Mouse (Mus musculus) kidney, embryonic 14.5 days (tissue): ENCODE results near the gene Cdkn2aipnl. TPM values are rescaled to one million over a fixed set of nuclear protein-coding genes. Genes with fewer than 3 reads are reported as not detected.

Experiments used
- ATAC-seq: fragments of 200-750 bp; cut with Nextera tagmentation; 2 replicates; pipeline ENCODE4 v1.8.0; 2017; ENCODE audit warnings: moderate number of reproducible peaks, mild to moderate bottlenecking, moderate TSS enrichment, moderate library complexity; ENCODE audit not compliant: low FRiP score, low TSS enrichment
- H3K27ac ChIP-seq: fragments of 300-500 bp; sonication (generic); 2 replicates; pipeline ENCODE4 v1.5.1; 2014; ENCODE audit warnings: low read depth, mild to moderate bottlenecking, low read length, moderate library complexity, mixed read lengths
- H3K27me3 ChIP-seq: fragments of 300-500 bp; sonication (generic); 2 replicates; pipeline ENCODE4 v1.6.1; 2014; ENCODE audit warnings: mild to moderate bottlenecking, low read length; ENCODE audit not compliant: control insufficient read depth, insufficient read depth
- H3K36me3 ChIP-seq: fragments of 300-500 bp; sonication (generic); 2 replicates; pipeline ENCODE4 v1.6.1; 2014; ENCODE audit warnings: low read length, mixed read lengths; ENCODE audit not compliant: control insufficient read depth, insufficient read depth
- H3K4me1 ChIP-seq: fragments of 300-500 bp; sonication (generic); 2 replicates; pipeline ENCODE4 v1.6.1; 2014; ENCODE audit warnings: low read length, mixed read lengths; ENCODE audit not compliant: control insufficient read depth, insufficient read depth
- H3K4me2 ChIP-seq: fragments of 300-500 bp; sonication (generic); replicated peaks from 2 replicates; pipeline ENCODE4 v1.6.1; 2014; ENCODE audit warnings: low read depth, mild to moderate bottlenecking, low read length
- H3K4me3 ChIP-seq: fragments of 300-500 bp; sonication (generic); 2 replicates; pipeline ENCODE4 v1.5.1; 2014; ENCODE audit warnings: mild to moderate bottlenecking, low read length
- H3K9ac ChIP-seq: fragments of 300-500 bp; sonication (generic); 2 replicates; pipeline ENCODE4 v1.6.1; 2014; ENCODE audit warnings: low read depth, mild to moderate bottlenecking, low read length, moderate library complexity
- H3K9me3 ChIP-seq: fragments of 300-500 bp; sonication (generic); 2 replicates; pipeline ENCODE4 v1.6.1; 2016; ENCODE audit warnings: low read length; ENCODE audit not compliant: control insufficient read depth
- WGBS: fragments of 180-500 bp; shearing (Covaris S2); extraction: QIAGEN DNeasy Blood & Tissue Kit; methylation state at CpG from one replicate; pipeline ENCODE4 v1.1.7; 2014; 5-methylcytosine and 5-hydroxymethylcytosine counted together
- polyA plus RNA-seq: library from polyadenylated mRNA; unstranded; fragments of >200 nt; fragmentation: Nextera tagmentation; extraction: Ambion mirVana; gene quantifications from 2 replicates; pipeline ENCODE4 v1.2.1, GENCODE M21; 2014

Gene Cdkn2aipnl
- polyA plus RNA-seq, 1 experiment from 2014 or later, result 104 TPM

GRCm38 (mm10) chr11:51971644-51972043 is 4.2 kb downstream of the Cdkn2aipnl start:
- H3K36me3 ChIP-seq, result peaks cover 48% of the 10 kb centered on the region
- 91% methylated on average over 6 of the region's 6 CpGs for WGBS

GRCm38 (mm10) chr11:51999611-52000289 is 32.3 kb downstream of the Cdkn2aipnl start:
- ATAC-seq, result peak; percentile 41
- H3K9me3 ChIP-seq, result no peaks in the 10 kb centered on the region
- H3K27ac ChIP-seq, result peak overlapping the region; percentile 95
- H3K4me3 ChIP-seq, result peak overlapping the region; percentile 88
- peaks cover 30% of the 10 kb centered on the region for H3K36me3 ChIP-seq
- peak overlapping the region; percentile 83 for H3K4me2 ChIP-seq
- H3K9ac ChIP-seq, result peak overlapping the region; percentile 96
- H3K4me1 ChIP-seq, result peaks cover 18% of the 10 kb centered on the region
- WGBS, result 0% methylated on average over 29 of the region's 29 CpGs
- no peaks in the 10 kb centered on the region for H3K27me3 ChIP-seq

More at GRCm38 (mm10) chr11:51971644-51972043, 4.2 kb downstream of the Cdkn2aipnl start:
- Histone ChIP-seq H3K4me1 (peaks cover 4% of the 10 kb centered on the region; the same call in 1 of the 2 replicates), H3K27ac (no peak overlapping the region), H3K27me3 (no peaks in the 10 kb centered on the region), H3K4me3 (no peak overlapping the region), H3K4me2 (no peak overlapping the region), H3K9me3 (no peaks in the 10 kb centered on the region), H3K9ac (no peak overlapping the region)
- no peak for ATAC-seq

DNA sequence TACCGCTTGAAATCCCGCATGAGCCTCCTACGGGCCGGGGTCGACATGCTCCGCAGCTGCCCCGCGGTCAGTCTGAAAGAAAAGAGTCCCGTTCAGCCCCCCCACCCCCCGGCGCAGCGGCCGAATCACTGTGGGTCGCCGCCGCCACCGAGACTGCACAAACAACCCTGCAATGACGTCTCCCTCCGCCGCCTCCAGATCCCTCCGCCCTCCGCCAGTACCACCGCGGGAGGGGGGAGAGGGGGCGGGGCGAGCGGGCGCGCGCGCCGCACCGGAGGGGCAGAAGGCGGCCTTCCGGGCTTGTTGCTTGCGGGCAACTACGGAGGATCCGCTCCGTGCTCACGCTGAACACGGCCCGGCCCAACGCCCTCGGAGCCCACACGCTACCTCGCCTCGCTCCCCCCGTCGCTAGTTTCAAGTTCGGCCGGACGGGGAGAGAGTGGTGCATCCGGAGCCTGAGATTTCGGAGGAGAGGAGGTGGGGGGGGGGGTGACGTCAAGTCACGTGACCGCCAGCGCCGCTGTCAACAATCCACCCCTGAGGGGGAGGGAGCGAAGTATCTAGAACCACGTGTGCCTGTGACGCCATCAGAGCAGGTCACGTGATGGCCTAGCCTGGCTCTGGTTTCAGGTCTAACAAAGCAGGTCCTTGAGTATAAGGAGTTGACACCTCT is 33.0 kb downstream of the Cdkn2aipnl start, which contains the start of gene Ube2b:
Gene Ube2b (minus strand): TSS at position 473 of the 673 bp plus-strand sequence.
- WGBS, result under 1% methylated on average over 57 of the region's 63 CpGs
- peak within 1 kb of the TSS; percentile 95 for H3K27ac ChIP-seq

GRCm38 (mm10) chr11:52001341-52001740 is 33.9 kb downstream of the Cdkn2aipnl start:
- ATAC-seq, result no peak
- Histone ChIP-seq H3K4me2 (peak overlapping the region; percentile 17), H3K27me3 (no peaks in the 10 kb centered on the region), H3K4me1 (peaks cover 25% of the 10 kb centered on the region), H3K4me3 (peak overlapping the region; percentile 88; the same call in 1 of the 2 replicates), H3K9me3 (no peaks in the 10 kb centered on the region), H3K9ac (no peak overlapping the region; the same call in 1 of the 2 replicates), H3K27ac (peak overlapping the region; percentile 53; the same call in 1 of the 2 replicates), H3K36me3 (peaks cover 14% of the 10 kb centered on the region)
- WGBS, result 58% methylated on average over 10 of the region's 10 CpGs

More for the DNA sequence above, 33.0 kb downstream of the Cdkn2aipnl start, which contains the start of gene Ube2b:
- Histone ChIP-seq H3K27me3 (no peaks in the 10 kb centered on the region), H3K36me3 (peaks cover 24% of the 10 kb centered on the region), H3K4me3 (peak within 1 kb of the TSS; percentile 88), H3K9me3 (no peaks in the 10 kb centered on the region), H3K4me1 (peaks cover 22% of the 10 kb centered on the region), H3K4me2 (peak within 1 kb of the TSS; percentile 83), H3K9ac (peak within 1 kb of the TSS; percentile 96)
- peak; percentile 67 for ATAC-seq

DNA sequence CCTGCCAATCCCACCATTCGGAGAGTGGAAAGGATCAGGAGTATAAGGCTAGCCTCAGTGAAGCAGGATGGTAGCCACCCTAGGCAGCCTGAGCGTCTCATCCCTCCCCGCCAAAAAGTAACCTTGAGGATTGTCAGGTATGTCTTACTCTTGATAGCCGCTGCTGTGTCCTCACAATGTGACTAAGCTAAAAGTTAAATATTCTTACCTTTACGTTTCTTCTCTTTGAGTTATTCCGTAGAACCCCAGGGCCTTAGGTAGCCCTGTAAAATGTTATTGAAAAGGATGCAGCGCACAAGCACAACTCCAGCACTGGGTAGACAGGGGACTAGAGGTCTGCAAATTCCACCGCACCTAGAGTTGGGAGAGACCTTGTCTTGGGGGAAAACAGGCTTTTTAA is 34.4 kb downstream of the Cdkn2aipnl start:
- Histone ChIP-seq H3K4me1 (peaks cover 25% of the 10 kb centered on the region), H3K4me3 (no peak overlapping the region), H3K27me3 (no peaks in the 10 kb centered on the region), H3K9me3 (no peaks in the 10 kb centered on the region), H3K36me3 (peaks cover 9% of the 10 kb centered on the region), H3K27ac (no peak overlapping the region), H3K9ac (no peak overlapping the region), H3K4me2 (no peak overlapping the region)
- 91% methylated on average over 8 of the region's 8 CpGs for WGBS
- no peak for ATAC-seq

DNA sequence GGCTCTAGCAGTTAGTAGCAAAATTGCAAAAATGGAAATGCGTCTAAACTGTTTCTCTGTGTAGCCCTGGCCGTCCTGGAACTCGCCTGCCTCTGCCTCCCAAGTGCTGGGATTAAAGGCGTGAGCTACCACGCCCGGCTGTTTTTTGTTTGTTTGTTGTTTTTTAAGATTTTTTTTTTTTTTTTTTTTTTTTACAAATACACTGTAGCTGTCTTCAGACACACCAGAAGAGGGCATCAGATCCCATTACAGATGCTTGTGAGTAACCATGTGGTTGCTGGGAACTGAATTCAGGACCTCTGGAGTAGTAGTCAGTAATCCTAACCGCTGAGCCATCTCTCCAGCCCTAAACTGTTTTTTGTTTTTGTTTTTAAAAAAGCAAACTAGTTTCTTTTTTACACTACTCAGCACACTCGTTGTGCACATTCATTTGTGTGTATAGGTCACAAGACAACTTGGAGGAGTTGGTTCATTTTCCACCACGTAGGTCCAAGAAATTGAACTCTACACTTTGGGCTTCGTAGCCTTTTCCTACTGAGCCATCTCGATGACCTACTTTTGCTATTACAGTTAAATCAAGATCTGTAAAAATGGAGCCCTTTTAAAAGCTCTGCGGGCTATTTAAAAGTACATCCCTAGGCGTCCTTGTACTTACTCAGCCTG is 35.5 kb downstream of the Cdkn2aipnl start:
- Histone ChIP-seq H3K4me3 (peak overlapping the region; percentile 81), H3K36me3 (no peaks in the 10 kb centered on the region), H3K4me1 (peaks cover 25% of the 10 kb centered on the region), H3K27me3 (no peaks in the 10 kb centered on the region), H3K27ac (peak overlapping the region; percentile 93), H3K9me3 (no peaks in the 10 kb centered on the region), H3K9ac (peak overlapping the region; percentile 82), H3K4me2 (peak overlapping the region; percentile 76)
- WGBS, result 80% methylated on average over 13 of the region's 13 CpGs
- ATAC-seq, result no peak

DNA sequence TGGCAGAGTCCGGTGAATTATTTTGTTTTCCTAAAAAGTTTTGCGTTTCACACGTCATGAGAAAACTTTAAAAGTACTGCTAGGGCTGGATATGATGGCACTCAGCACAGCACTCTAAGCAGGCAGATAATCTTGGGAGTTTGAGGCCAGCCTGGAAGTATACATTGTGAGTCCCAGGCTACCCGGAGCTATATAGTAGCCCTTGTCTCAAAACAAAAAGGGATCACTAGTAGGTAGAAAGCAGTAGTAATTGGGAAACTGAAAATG is 36.0 kb downstream of the Cdkn2aipnl start:
- Histone ChIP-seq H3K36me3 (no peaks in the 10 kb centered on the region; the same call in 1 of the 2 replicates), H3K9ac (peak overlapping the region; percentile 82), H3K4me2 (peak overlapping the region; percentile 76), H3K27ac (peak overlapping the region; percentile 93), H3K27me3 (no peaks in the 10 kb centered on the region), H3K4me1 (peaks cover 23% of the 10 kb centered on the region), H3K4me3 (peak overlapping the region; percentile 81), H3K9me3 (no peaks in the 10 kb centered on the region)
- WGBS, result 13% methylated on average over 4 of the region's 4 CpGs
- no peak for ATAC-seq

- peak; percentile 92 for ATAC-seq
- peaks cover 18% of the 10 kb centered on the region for H3K4me1 ChIP-seq
- peak within 1 kb of the TSS; percentile 76 for H3K4me2 ChIP-seq
- no peaks in the 10 kb centered on the region for H3K9me3 ChIP-seq
- no peaks in the 10 kb centered on the region; the same call in 1 of the 2 replicates for H3K36me3 ChIP-seq
- under 1% methylated on average over 51 of the region's 51 CpGs for WGBS
- H3K9ac ChIP-seq, result peak within 1 kb of the TSS; percentile 82
- H3K27me3 ChIP-seq, result no peaks in the 10 kb centered on the region
- H3K4me3 ChIP-seq, result peak within 1 kb of the TSS; percentile 81
- peak within 1 kb of the TSS; percentile 93 for H3K27ac ChIP-seq
Measured at GRCm38 (mm10) chr11:52003772-52004528, 36.5 kb downstream of the Cdkn2aipnl start, which contains the start of gene Cdkl3. Gene Cdkl3, plus strand, starts transcription at chr11:52004221.
